Mouse (Mus musculus) lung, embryonic 16.5 days (tissue): ENCODE data around the gene Lgi4. TPM values are rescaled to one million over a fixed set of nuclear protein-coding genes. Genes with fewer than 3 reads are reported as not detected.

Experiments
- ATAC-seq: fragments of 200-750 bp; cut with Nextera tagmentation; 2 replicates; pipeline ENCODE4 v1.8.0; 2017; ENCODE audit warnings: low read depth, mild to moderate bottlenecking, moderate library complexity
- H3K27ac ChIP-seq: fragments of 300-500 bp; sonication (generic); 2 replicates; pipeline ENCODE4 v1.5.1; 2014; ENCODE audit warnings: mild to moderate bottlenecking, control low read depth, low read length
- H3K27me3 ChIP-seq: fragments of 300-500 bp; sonication (generic); 2 replicates; pipeline ENCODE4 v1.6.1; 2014; ENCODE audit warnings: low read depth, low read length, mixed read lengths; ENCODE audit not compliant: control insufficient read depth, insufficient read depth
- H3K36me3 ChIP-seq: fragments of 300-500 bp; sonication (generic); 2 replicates; pipeline ENCODE4 v1.6.1; 2014; ENCODE audit warnings: low read length; ENCODE audit not compliant: control insufficient read depth, insufficient read depth
- H3K4me1 ChIP-seq: fragments of 300-500 bp; sonication (generic); replicated peaks from 2 replicates; pipeline ENCODE4 v1.6.1; 2014; ENCODE audit warnings: low read length, mixed read lengths; ENCODE audit not compliant: control insufficient read depth, insufficient read depth
- H3K4me2 ChIP-seq: fragments of 300-500 bp; sonication (generic); 2 replicates; pipeline ENCODE4 v1.6.1; 2014; ENCODE audit warnings: low read depth, low read length, control low read depth
- H3K4me3 ChIP-seq: fragments of 300-500 bp; sonication (generic); 2 replicates; pipeline ENCODE4 v1.5.1; 2014; ENCODE audit warnings: mild to moderate bottlenecking, low read length, control low read depth
- H3K9ac ChIP-seq: fragments of 300-500 bp; sonication (generic); 2 replicates; pipeline ENCODE4 v1.6.1; 2014; ENCODE audit warnings: low read length, control low read depth
- H3K9me3 ChIP-seq: fragments of 300-500 bp; sonication (generic); 2 replicates; pipeline ENCODE4 v1.6.1; 2016; ENCODE audit warnings: low read length; ENCODE audit not compliant: control insufficient read depth
- WGBS: fragments of 180-500 bp; shearing (Covaris S2); extraction: QIAGEN DNeasy Blood & Tissue Kit; methylation state at CpG from one replicate; pipeline ENCODE4 v1.1.7; 2014; 5-methylcytosine and 5-hydroxymethylcytosine counted together
- polyA plus RNA-seq: library from polyadenylated mRNA; unstranded; fragments of >200 nt; fragmentation: Nextera tagmentation; extraction: Ambion mirVana; gene quantifications from 2 replicates; pipeline ENCODE4 v1.2.1, GENCODE M21; 2015

The Lgi4 gene
- polyA plus RNA-seq, 1 experiment from 2014 or later = 0.38 TPM

- Histone ChIP-seq H3K4me3 (no peak overlapping the region), H3K4me1 (peaks cover 15% of the 10 kb centered on the region), H3K9me3 (no peaks in the 10 kb centered on the region), H3K9ac (no peak overlapping the region), H3K27me3 (no peaks in the 10 kb centered on the region), H3K4me2 (no peak overlapping the region), H3K27ac (no peak overlapping the region), H3K36me3 (no peaks in the 10 kb centered on the region)
- WGBS = 36% methylated on average over 5 of the region's 5 CpGs
- peak; percentile 35; the same call in 1 of the 2 replicates for ATAC-seq
Measured at GRCm38 (mm10) chr7:31077885-31078445, 18.8 kb downstream of the Lgi4 start.

GRCm38 (mm10) chr7:31079670-31080069 lies 20.5 kb downstream of the Lgi4 start:
- H3K36me3 ChIP-seq = no peaks in the 10 kb centered on the region
- H3K27me3 ChIP-seq = no peaks in the 10 kb centered on the region
- H3K4me3 ChIP-seq = no peak overlapping the region
- no peak overlapping the region for H3K4me2 ChIP-seq
- WGBS = 84% methylated on average over 8 of the region's 8 CpGs
- no peak overlapping the region for H3K9ac ChIP-seq
- no peak for ATAC-seq
- H3K27ac ChIP-seq = no peak overlapping the region
- no peaks in the 10 kb centered on the region for H3K9me3 ChIP-seq
- H3K4me1 ChIP-seq = peaks cover 14% of the 10 kb centered on the region

GRCm38 (mm10) chr7:31080611-31081010 lies 21.5 kb downstream of the Lgi4 start:
- no peak overlapping the region for H3K4me3 ChIP-seq
- H3K27me3 ChIP-seq = no peaks in the 10 kb centered on the region
- peaks cover 17% of the 10 kb centered on the region for H3K4me1 ChIP-seq
- H3K4me2 ChIP-seq = no peak overlapping the region
- H3K27ac ChIP-seq = no peak overlapping the region
- no peak overlapping the region for H3K9ac ChIP-seq
- H3K36me3 ChIP-seq = no peaks in the 10 kb centered on the region
- no peak for ATAC-seq
- H3K9me3 ChIP-seq = no peaks in the 10 kb centered on the region
- WGBS = 71% methylated on average over 3 of the region's 3 CpGs

GRCm38 (mm10) chr7:31081106-31081505 lies 22.0 kb downstream of the Lgi4 start:
- WGBS = 43% methylated on average over 1 of the region's 1 CpGs
- no peak overlapping the region for H3K9ac ChIP-seq
- H3K4me3 ChIP-seq = no peak overlapping the region
- H3K9me3 ChIP-seq = no peaks in the 10 kb centered on the region
- ATAC-seq = no peak
- no peak overlapping the region for H3K27ac ChIP-seq
- no peak overlapping the region for H3K4me2 ChIP-seq
- no peaks in the 10 kb centered on the region for H3K36me3 ChIP-seq
- no peaks in the 10 kb centered on the region for H3K27me3 ChIP-seq
- H3K4me1 ChIP-seq = peaks cover 17% of the 10 kb centered on the region

- no peaks in the 10 kb centered on the region for H3K36me3 ChIP-seq
- H3K4me3 ChIP-seq = no peak overlapping the region
- H3K4me1 ChIP-seq = peaks cover 13% of the 10 kb centered on the region
- no peaks in the 10 kb centered on the region for H3K27me3 ChIP-seq
- no peak overlapping the region for H3K27ac ChIP-seq
- no peak for ATAC-seq
- no peak overlapping the region for H3K9ac ChIP-seq
- no peaks in the 10 kb centered on the region for H3K9me3 ChIP-seq
- H3K4me2 ChIP-seq = no peak overlapping the region
Measured at GRCm38 (mm10) chr7:31082106-31082505, 23.0 kb downstream of the Lgi4 start.

GRCm38 (mm10) chr7:31082831-31083588 lies 23.9 kb downstream of the Lgi4 start:
- Histone ChIP-seq H3K4me3 (no peak overlapping the region), H3K9ac (0 out of 2 replicates have a peak overlapping the region, but pooled peaks have one; percentile 12), H3K9me3 (no peaks in the 10 kb centered on the region), H3K4me2 (no peak overlapping the region), H3K27me3 (no peaks in the 10 kb centered on the region), H3K36me3 (no peaks in the 10 kb centered on the region), H3K4me1 (peaks cover 9% of the 10 kb centered on the region), H3K27ac (no peak overlapping the region)
- ATAC-seq = 0 out of 2 replicates have a peak, but pooled peaks have one; percentile 4
- 62% methylated on average over 14 of the region's 14 CpGs for WGBS

GRCm38 (mm10) chr7:31084140-31084539 lies 25.0 kb downstream of the Lgi4 start:
- H3K9ac ChIP-seq = no peak overlapping the region
- 0 out of 2 replicates have a peak overlapping the region, but pooled peaks have one; percentile 0 for H3K27ac ChIP-seq
- H3K27me3 ChIP-seq = no peaks in the 10 kb centered on the region
- H3K4me2 ChIP-seq = no peak overlapping the region
- no peak overlapping the region for H3K4me3 ChIP-seq
- H3K36me3 ChIP-seq = no peaks in the 10 kb centered on the region
- H3K9me3 ChIP-seq = no peaks in the 10 kb centered on the region
- 36% methylated on average over 9 of the region's 9 CpGs for WGBS
- peaks cover 9% of the 10 kb centered on the region for H3K4me1 ChIP-seq
- peak; percentile 69 for ATAC-seq

GRCm38 (mm10) chr7:31085171-31085570 lies 26.0 kb downstream of the Lgi4 start:
- Histone ChIP-seq H3K4me3 (no peak overlapping the region), H3K27me3 (no peaks in the 10 kb centered on the region), H3K9ac (no peak overlapping the region), H3K4me1 (peaks cover 9% of the 10 kb centered on the region), H3K4me2 (no peak overlapping the region), H3K9me3 (no peaks in the 10 kb centered on the region), H3K27ac (peak overlapping the region; percentile 10; the same call in 1 of the 2 replicates), H3K36me3 (no peaks in the 10 kb centered on the region)
- 25% methylated on average over 3 of the region's 3 CpGs for WGBS
- peak; percentile 48; the same call in 1 of the 2 replicates for ATAC-seq

GRCm38 (mm10) chr7:31086175-31086755 lies 27.1 kb downstream of the Lgi4 start:
- Histone ChIP-seq H3K4me1 (peaks cover 9% of the 10 kb centered on the region), H3K9ac (no peak overlapping the region), H3K9me3 (no peaks in the 10 kb centered on the region), H3K27ac (no peak overlapping the region), H3K4me2 (no peak overlapping the region), H3K36me3 (no peaks in the 10 kb centered on the region), H3K4me3 (no peak overlapping the region), H3K27me3 (no peaks in the 10 kb centered on the region)
- 86% methylated on average over 9 of the region's 9 CpGs for WGBS
- no peak for ATAC-seq
